Comparison of ENCODE assay signal across 8 mouse cellular contexts in genomic region chr4:55013563-55014248, GRCm38 (mm10).
DNase-seq lines count a peak whose midpoint lies in the region; ATAC-seq lines count a peak whose summit lies in the region.

No protein-coding gene starts in this region.

- no peaks in the 10 kb centered on the region for H3K9me3 ChIP-seq in heart, embryonic 13.5 days
- no peaks in the 10 kb centered on the region for H3K9me3 ChIP-seq in heart, embryonic 11.5 days (replicated peaks; ENCODE audit: control insufficient read depth, low read length)

- 53% methylated on average over 16 of the region's 16 CpGs for WGBS in heart, embryonic 13.5 days
- 68% methylated on average over 16 of the region's 16 CpGs for WGBS in heart, embryonic 11.5 days (ENCODE audit: insufficient replicate concordance)

- no peak overlapping the region for H3K4me3 ChIP-seq in heart, embryonic 13.5 days
- H3K4me3 ChIP-seq in heart, embryonic 11.5 days (ENCODE audit: low read depth, low read length): no peak overlapping the region

- peaks cover 95% of the 10 kb centered on the region for H3K36me3 ChIP-seq in heart, embryonic 13.5 days
- peaks cover 46% of the 10 kb centered on the region for H3K36me3 ChIP-seq in heart, embryonic 11.5 days (ENCODE audit: control insufficient read depth, insufficient read depth, low read length)

- H3K9ac ChIP-seq in heart, embryonic 13.5 days: no peak overlapping the region
- H3K9ac ChIP-seq in heart, embryonic 11.5 days (ENCODE audit: low read depth, low read length): no peak overlapping the region

- no peaks in the 10 kb centered on the region for H3K27me3 ChIP-seq in heart, embryonic 13.5 days (replicated peaks)
- no peaks in the 10 kb centered on the region for H3K27me3 ChIP-seq in heart, embryonic 11.5 days (ENCODE audit: control insufficient read depth, insufficient read depth, low read length)

- DNase-seq in fibroblast of lung, adult 2 months (ENCODE audit: low read depth): peak; percentile 40
- DNase-seq in layer of hippocampus, adult 8-10 months (ENCODE audit: low spot score in 2 of 2): peak; percentile 62 to 75
- DNase-seq in lung, postnatal 4 days: peak; percentile 59 to 74
- DNase-seq in cerebellum, postnatal 14 days: no peak
- DNase-seq in ovary, postnatal 10 days (ENCODE audit: low spot score): no peak
- no peak for DNase-seq in testis, postnatal 10 days (ENCODE audit: low spot score)

- H3K27ac ChIP-seq in heart, embryonic 13.5 days (replicated peaks): peak overlapping the region; percentile 56
- no peak overlapping the region for H3K27ac ChIP-seq in heart, embryonic 11.5 days (ENCODE audit: low read depth, low read length)

- no peak overlapping the region for H3K4me2 ChIP-seq in heart, embryonic 13.5 days
- H3K4me2 ChIP-seq in heart, embryonic 11.5 days: no peak overlapping the region

- peaks cover 14% of the 10 kb centered on the region for H3K4me1 ChIP-seq in heart, embryonic 13.5 days
- H3K4me1 ChIP-seq in heart, embryonic 11.5 days (ENCODE audit: control insufficient read depth, insufficient read depth, low read length): no peaks in the 10 kb centered on the region

- no peak for ATAC-seq in heart, embryonic 13.5 days (ENCODE audit: extremely low read depth, insufficient number of reproducible peaks, low FRiP score, low TSS enrichment)
- ATAC-seq in heart, embryonic 11.5 days (replicated peaks; ENCODE audit: insufficient number of reproducible peaks, low FRiP score, low TSS enrichment): no peak

Comparison
In these comparisons a context has a peak if more than half of its experiments do, and no peak if none do; other contexts are left out.
1. DNase-seq: peak in fibroblast of lung, adult 2 months (single experiment), layer of hippocampus, adult 8-10 months (2 of 2) and lung, postnatal 4 days (2 of 2); none in cerebellum, postnatal 14 days (0 of 2), ovary, postnatal 10 days (single experiment) and testis, postnatal 10 days (single experiment).